Mouse (Mus musculus): ENCODE results near the gene Znrf2. TPM values are rescaled to one million over a fixed set of nuclear protein-coding genes. Genes with fewer than 3 reads are reported as not detected.

Gene Znrf2
- polyA plus RNA-seq, 1 experiment: 15.8 TPM

DNA sequence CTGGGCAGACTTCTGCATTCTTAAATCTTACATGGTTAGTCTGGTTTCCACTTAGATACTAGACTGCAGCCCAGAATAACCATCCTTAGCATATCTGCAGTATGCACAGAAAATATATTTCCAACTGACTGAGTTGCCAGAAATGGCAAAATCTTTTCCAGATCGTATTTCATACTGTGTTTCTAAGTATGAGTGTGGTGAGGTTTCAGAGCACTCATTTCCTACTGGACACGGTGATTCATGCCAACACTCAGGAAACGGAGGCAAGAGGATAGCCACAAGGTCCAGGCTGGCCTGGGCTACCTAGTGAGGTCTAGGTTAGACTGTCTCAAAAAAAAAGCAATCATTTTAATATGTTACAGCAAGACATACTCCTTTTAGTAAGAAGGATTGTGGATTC, 74.7 kb downstream of the Znrf2 start:
- no peaks in the 10 kb centered on the region for H3K9me3 ChIP-seq
- H3K4me1 ChIP-seq: peaks cover 9% of the 10 kb centered on the region
- H3K36me3 ChIP-seq (replicated peaks; ENCODE audit: low read length): peaks cover 51% of the 10 kb centered on the region
- TF ChIP-seq GATA1 (IDR thresholded peaks at IDR 0.05; ENCODE audit: borderline replicate concordance, low read length): no peak
- TF ChIP-seq FLI1 (IDR thresholded peaks at IDR 0.05; ENCODE audit: low read length): no peak
- H3K4me3 ChIP-seq (replicated peaks): no peak overlapping the region
- no peaks in the 10 kb centered on the region for H3K27me3 ChIP-seq (replicated peaks)

DNA sequence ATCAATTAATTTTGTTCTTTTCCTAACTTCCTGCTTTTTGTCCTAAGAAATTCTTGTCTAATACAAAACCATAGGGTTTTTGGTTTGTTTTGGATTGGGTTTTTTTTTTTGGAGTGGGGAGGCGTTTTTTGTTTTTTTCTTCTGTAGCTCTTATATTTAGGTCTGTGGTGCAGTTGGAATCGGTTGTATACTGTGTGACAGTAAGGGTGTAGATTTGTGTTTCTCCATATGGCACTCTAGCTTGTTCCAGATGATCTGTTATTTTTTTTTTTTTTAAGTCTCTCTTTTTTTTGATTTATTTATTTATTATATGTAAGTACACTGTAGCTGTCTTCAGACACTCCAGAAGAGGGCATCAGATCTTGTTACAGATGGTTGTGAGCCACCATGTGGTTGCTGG, 83.5 kb downstream of the Znrf2 start:
- H3K4me1 ChIP-seq: no peaks in the 10 kb centered on the region
- H3K4me3 ChIP-seq (replicated peaks): no peak overlapping the region
- peaks cover 2% of the 10 kb centered on the region for H3K27me3 ChIP-seq (replicated peaks)
- peaks cover 10% of the 10 kb centered on the region for H3K9me3 ChIP-seq
- TF ChIP-seq GATA1 (IDR thresholded peaks at IDR 0.05; ENCODE audit: borderline replicate concordance, low read length) (no peak), FLI1 (IDR thresholded peaks at IDR 0.05; ENCODE audit: low read length) (no peak)
- H3K36me3 ChIP-seq (replicated peaks; ENCODE audit: low read length): peaks cover 15% of the 10 kb centered on the region

DNA sequence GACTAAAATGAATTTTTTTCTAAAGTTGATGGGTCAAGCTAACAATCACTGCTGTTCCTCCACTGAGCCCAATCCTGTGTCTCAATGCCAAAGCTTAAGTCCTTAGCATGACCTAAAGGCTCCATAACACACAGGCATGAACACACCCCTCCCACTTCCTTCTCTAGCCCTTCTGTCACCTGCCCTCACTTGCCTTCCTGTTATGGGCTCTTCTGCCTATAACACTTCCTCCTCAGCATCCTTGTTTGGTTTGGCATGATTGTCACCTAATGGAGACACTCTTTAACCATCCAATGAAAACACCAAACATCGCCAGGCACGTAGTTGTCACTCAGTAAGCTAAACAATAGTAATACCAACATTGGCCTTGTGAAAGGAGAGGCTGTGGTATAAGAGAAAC, 85.8 kb downstream of the Znrf2 start:
- no peak overlapping the region for H3K4me3 ChIP-seq (replicated peaks)
- H3K36me3 ChIP-seq (replicated peaks; ENCODE audit: low read length): peaks cover 10% of the 10 kb centered on the region
- TF ChIP-seq FLI1 (IDR thresholded peaks at IDR 0.05; ENCODE audit: low read length): no peak
- no peak for TF ChIP-seq GATA1 (IDR thresholded peaks at IDR 0.05; ENCODE audit: borderline replicate concordance, low read length)

DNA sequence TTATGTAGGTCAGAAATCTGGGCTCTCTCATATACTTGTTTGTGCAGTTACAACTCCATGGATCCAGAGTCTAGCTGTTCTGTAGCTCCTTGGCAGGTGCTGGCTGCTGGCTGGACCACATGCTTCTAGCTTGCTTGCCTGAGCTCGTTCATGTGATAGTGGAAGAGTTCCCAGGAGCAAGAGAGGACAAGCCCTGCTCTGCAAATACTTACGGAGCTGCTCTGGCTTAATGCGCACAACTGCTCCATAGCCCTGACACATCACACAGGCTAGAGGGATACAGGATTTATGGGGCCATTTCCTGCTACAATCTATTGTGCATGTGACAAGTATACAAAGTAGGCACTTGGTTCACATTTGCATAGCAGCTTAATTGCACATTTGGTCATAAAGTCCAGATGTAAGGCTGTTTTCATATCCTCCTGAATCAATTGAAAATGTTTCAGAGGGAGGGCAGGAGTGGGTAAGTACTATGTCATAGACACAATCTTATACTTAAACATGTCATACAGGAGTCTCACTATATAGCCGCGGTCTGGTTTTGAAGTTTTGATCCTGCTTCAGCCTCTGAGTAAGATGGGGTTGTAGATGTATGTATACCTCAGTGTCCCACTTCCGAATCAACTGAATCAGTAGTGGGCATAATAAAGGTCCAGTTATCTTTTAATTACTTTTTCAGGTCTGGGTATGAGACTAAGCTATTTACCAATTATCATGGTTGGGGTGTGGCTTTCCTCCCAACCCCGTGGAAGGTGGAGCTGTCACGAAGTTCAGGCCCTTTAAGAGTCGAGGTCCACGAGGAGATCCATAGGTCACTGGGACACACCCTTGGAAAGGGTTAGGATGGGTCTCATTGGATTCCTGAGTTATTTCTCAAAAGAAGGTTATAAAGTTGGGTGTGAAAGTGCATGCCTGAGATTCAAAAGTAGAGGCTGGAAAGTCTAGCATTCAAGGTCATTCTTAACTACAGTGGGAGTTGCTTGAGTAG, 89.6 kb downstream of the Znrf2 start:
- TF ChIP-seq FLI1 (IDR thresholded peaks at IDR 0.05; ENCODE audit: low read length): no peak
- TF ChIP-seq GATA1 (IDR thresholded peaks at IDR 0.05; ENCODE audit: borderline replicate concordance, low read length): no peak
- peaks cover 6% of the 10 kb centered on the region for H3K9me3 ChIP-seq
- peaks cover 5% of the 10 kb centered on the region for H3K36me3 ChIP-seq (replicated peaks; ENCODE audit: low read length)
- H3K27me3 ChIP-seq (replicated peaks): peaks cover 8% of the 10 kb centered on the region
- no peaks in the 10 kb centered on the region for H3K4me1 ChIP-seq
- no peak overlapping the region for H3K4me3 ChIP-seq (replicated peaks)

More for the DNA sequence above, 85.8 kb downstream of the Znrf2 start:
- no peaks in the 10 kb centered on the region for H3K4me1 ChIP-seq
- peaks cover 6% of the 10 kb centered on the region for H3K27me3 ChIP-seq (replicated peaks)
- H3K9me3 ChIP-seq: peaks cover 10% of the 10 kb centered on the region

DNA sequence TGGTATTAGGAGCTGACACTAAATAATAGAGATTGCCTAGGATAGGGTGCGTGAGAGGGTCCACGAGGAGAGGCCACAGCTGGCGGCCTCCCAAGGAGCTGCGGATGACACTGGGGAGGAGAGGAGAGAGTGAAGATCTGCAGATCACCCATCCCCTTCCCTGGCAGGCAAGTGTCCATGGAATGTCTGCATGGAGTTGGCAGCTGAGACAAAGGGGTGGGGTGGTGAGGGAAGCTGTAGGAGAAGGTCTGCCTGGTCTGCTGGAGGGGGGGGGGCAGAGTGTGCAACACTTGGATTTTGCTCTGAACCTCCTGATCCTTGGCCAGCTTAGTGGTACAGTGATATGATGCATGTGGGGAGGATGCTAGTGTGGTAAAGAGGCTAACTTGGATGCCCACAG, 98.3 kb downstream of the Znrf2 start:
- Histone ChIP-seq H3K4me3 (replicated peaks) (no peak overlapping the region), H3K4me1 (peaks cover 27% of the 10 kb centered on the region), H3K27me3 (replicated peaks) (peaks cover 23% of the 10 kb centered on the region), H3K36me3 (replicated peaks; ENCODE audit: low read length) (no peaks in the 10 kb centered on the region), H3K9me3 (no peaks in the 10 kb centered on the region)
- TF ChIP-seq GATA1 (IDR thresholded peaks at IDR 0.05; ENCODE audit: borderline replicate concordance, low read length): no peak
- no peak for TF ChIP-seq FLI1 (IDR thresholded peaks at IDR 0.05; ENCODE audit: low read length)

DNA sequence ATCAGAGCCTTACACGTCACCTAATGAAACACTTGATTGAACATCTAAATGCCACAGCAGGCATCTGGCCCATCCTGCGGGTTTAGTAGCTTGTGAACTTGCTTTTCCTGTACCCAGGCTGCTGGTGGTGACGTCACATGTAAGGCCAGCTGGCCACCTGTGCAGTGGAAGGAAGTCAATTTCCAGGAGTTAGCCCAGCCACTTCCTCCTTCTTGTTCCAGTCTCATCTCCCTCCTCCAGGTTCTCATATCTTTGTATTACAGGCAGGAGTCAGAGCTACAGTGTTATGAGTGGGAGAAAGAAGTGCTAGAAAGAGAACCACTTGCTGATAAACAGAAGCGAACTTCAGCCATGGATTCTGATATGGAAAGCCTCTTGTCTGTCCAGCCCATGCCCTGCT, 99.4 kb downstream of the Znrf2 start:
- Histone ChIP-seq H3K36me3 (replicated peaks; ENCODE audit: low read length) (no peaks in the 10 kb centered on the region), H3K4me1 (peaks cover 27% of the 10 kb centered on the region), H3K4me3 (replicated peaks) (no peak overlapping the region), H3K27me3 (replicated peaks) (peaks cover 31% of the 10 kb centered on the region), H3K9me3 (no peaks in the 10 kb centered on the region)
- no peak for TF ChIP-seq GATA1 (IDR thresholded peaks at IDR 0.05; ENCODE audit: borderline replicate concordance, low read length)
- no peak for TF ChIP-seq FLI1 (IDR thresholded peaks at IDR 0.05; ENCODE audit: low read length)

DNA sequence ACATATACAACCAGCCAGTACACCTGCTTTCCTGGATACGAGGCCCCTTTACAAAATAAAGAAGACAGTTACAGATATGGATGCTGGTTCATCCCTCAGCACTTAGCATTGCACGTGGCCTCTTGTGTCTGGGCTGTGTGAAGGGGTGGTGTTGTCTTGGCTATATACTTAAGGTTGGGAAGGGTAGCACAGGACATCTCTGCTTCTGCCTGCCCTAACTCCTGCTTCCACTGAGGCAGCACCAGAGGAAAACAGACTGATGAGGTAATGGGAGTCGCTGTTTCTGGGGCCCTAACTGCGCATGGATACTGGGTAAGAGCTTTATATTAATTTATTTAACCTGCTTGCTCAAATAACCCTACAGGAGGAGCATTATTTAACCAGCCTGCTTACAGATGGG, 100.2 kb downstream of the Znrf2 start:
- H3K27me3 ChIP-seq (replicated peaks): peaks cover 38% of the 10 kb centered on the region
- H3K4me1 ChIP-seq: peaks cover 27% of the 10 kb centered on the region
- no peaks in the 10 kb centered on the region for H3K36me3 ChIP-seq (replicated peaks; ENCODE audit: low read length)
- no peak overlapping the region for H3K4me3 ChIP-seq (replicated peaks)
- H3K9me3 ChIP-seq: no peaks in the 10 kb centered on the region
- TF ChIP-seq GATA1 (IDR thresholded peaks at IDR 0.05; ENCODE audit: borderline replicate concordance, low read length) (no peak), FLI1 (IDR thresholded peaks at IDR 0.05; ENCODE audit: low read length) (no peak)

DNA sequence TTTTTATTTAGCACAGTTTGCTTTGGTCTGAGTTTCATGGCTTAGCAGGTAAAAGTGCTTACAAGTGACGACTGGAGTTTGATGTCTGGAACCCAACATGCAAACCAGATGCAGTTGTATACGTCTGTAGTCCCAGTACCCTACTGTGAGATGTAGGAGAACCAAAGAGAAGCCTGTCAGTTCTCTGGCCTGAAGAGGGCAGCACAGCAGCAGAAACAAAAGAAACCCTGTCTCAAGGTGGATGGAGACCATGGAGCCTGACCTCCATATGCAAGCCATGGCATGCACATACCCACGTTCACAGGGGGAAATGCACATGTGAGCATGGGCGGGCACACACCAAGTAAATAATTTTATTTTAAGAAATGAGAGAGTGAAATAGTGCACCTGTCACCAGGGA, 100.8 kb downstream of the Znrf2 start:
- H3K4me1 ChIP-seq: peaks cover 27% of the 10 kb centered on the region
- no peaks in the 10 kb centered on the region for H3K36me3 ChIP-seq (replicated peaks; ENCODE audit: low read length)
- TF ChIP-seq GATA1 (IDR thresholded peaks at IDR 0.05; ENCODE audit: borderline replicate concordance, low read length): no peak
- TF ChIP-seq FLI1 (IDR thresholded peaks at IDR 0.05; ENCODE audit: low read length): no peak
- H3K9me3 ChIP-seq: no peaks in the 10 kb centered on the region
- H3K27me3 ChIP-seq (replicated peaks): peaks cover 40% of the 10 kb centered on the region
- H3K4me3 ChIP-seq (replicated peaks): no peak overlapping the region

DNA sequence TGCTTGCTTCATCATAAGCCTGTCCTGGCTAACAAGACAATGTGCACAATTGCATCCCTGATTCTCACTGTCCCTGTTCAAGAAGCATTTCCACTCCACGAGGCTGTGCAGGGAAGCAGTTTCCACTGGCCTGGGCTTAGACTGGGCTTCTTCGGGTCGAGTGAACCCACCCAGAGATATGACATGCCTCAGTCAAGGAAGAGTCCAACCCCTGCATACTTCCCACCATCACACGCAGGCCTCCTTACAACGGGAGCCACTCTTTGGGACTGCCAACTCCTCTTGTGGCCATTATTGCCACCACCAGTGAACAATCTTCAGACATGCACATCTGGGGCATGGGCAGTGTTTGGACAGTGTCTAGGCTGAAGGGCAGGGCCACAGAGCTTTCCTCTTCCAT, 101.8 kb downstream of the Znrf2 start:
- no peak overlapping the region for H3K4me3 ChIP-seq (replicated peaks)
- H3K27me3 ChIP-seq (replicated peaks): peaks cover 49% of the 10 kb centered on the region
- H3K9me3 ChIP-seq: no peaks in the 10 kb centered on the region
- TF ChIP-seq FLI1 (IDR thresholded peaks at IDR 0.05; ENCODE audit: low read length) (no peak), GATA1 (IDR thresholded peaks at IDR 0.05; ENCODE audit: borderline replicate concordance, low read length) (no peak)
- H3K36me3 ChIP-seq (replicated peaks; ENCODE audit: low read length): no peaks in the 10 kb centered on the region
- H3K4me1 ChIP-seq: peaks cover 27% of the 10 kb centered on the region

DNA sequence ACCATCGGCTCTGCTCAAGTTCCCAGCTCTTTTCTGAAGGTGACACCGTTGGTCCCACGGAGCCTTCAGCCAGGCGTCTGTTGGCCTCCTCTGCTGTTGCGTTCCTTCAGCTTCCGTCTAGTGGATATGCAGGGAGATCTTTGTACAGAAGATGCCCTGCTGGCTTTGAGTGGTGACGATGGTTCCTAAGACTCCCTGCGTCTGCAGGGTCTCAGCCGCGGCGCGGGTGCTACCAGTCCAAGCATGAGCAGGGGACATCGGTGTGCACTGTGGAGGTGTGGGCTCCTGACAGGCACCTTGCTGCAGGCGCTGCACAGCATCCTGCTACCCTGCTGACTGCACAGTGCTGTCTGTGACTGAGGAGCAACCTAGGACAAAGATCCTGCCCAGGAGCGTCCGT, 107.8 kb downstream of the Znrf2 start:
- H3K4me3 ChIP-seq (replicated peaks): no peak overlapping the region
- H3K9me3 ChIP-seq: no peaks in the 10 kb centered on the region; the same call in 1 of the 2 replicates
- H3K36me3 ChIP-seq (replicated peaks; ENCODE audit: low read length): peaks cover 6% of the 10 kb centered on the region
- H3K4me1 ChIP-seq: peaks cover 25% of the 10 kb centered on the region
- no peak for TF ChIP-seq FLI1 (IDR thresholded peaks at IDR 0.05; ENCODE audit: low read length)
- no peak for TF ChIP-seq GATA1 (IDR thresholded peaks at IDR 0.05; ENCODE audit: borderline replicate concordance, low read length)
- peaks cover 57% of the 10 kb centered on the region for H3K27me3 ChIP-seq (replicated peaks)
